Mouse (Mus musculus): ENCODE data around the gene Rreb1. TPM values are rescaled to one million over a fixed set of nuclear protein-coding genes. Genes with fewer than 3 reads are reported as not detected.

The Rreb1 gene
- polyA plus RNA-seq, 1 experiment = 4.6 TPM

- no peaks in the 10 kb centered on the region for H3K27me3 ChIP-seq (ENCODE audit: control insufficient read depth, insufficient read depth, low read length)
- no peak overlapping the region for H3K27ac ChIP-seq (ENCODE audit: control insufficient read depth, insufficient read depth, low read depth, low read length)
- no peak overlapping the region for H3K4me3 ChIP-seq (ENCODE audit: control insufficient read depth, low read depth, low read length)
- TF ChIP-seq CTCF (IDR thresholded peaks at IDR 0.05; ENCODE audit: control insufficient read depth, insufficient read depth, insufficient replicate concordance, low read depth, low read length) = no peak
- TF ChIP-seq POLR2A (IDR thresholded peaks at IDR 0.05; ENCODE audit: control insufficient read depth, low read depth, low read length) = no peak
- H3K36me3 ChIP-seq (ENCODE audit: control insufficient read depth, insufficient read depth, low read length) = no peaks in the 10 kb centered on the region
- no peaks in the 10 kb centered on the region; the same call in 1 of the 2 replicates for H3K4me1 ChIP-seq (ENCODE audit: control insufficient read depth, insufficient read depth, low read length)
Observed at GRCm38 (mm10) chr13:37940649-37941048, 162.4 kb downstream of the Rreb1 start.

- Histone ChIP-seq H3K4me3 (ENCODE audit: control insufficient read depth, low read depth, low read length) (no peak overlapping the region), H3K27ac (ENCODE audit: control insufficient read depth, insufficient read depth, low read depth, low read length) (no peak overlapping the region), H3K4me1 (ENCODE audit: control insufficient read depth, insufficient read depth, low read length) (no peaks in the 10 kb centered on the region; the same call in 1 of the 2 replicates), H3K27me3 (ENCODE audit: control insufficient read depth, insufficient read depth, low read length) (no peaks in the 10 kb centered on the region), H3K36me3 (ENCODE audit: control insufficient read depth, insufficient read depth, low read length) (no peaks in the 10 kb centered on the region)
- TF ChIP-seq CTCF (IDR thresholded peaks at IDR 0.05; ENCODE audit: control insufficient read depth, insufficient read depth, insufficient replicate concordance, low read depth, low read length) (no peak), POLR2A (IDR thresholded peaks at IDR 0.05; ENCODE audit: control insufficient read depth, low read depth, low read length) (no peak)
Observed at GRCm38 (mm10) chr13:37941138-37941645, 163.0 kb downstream of the Rreb1 start.

- Histone ChIP-seq H3K27ac (ENCODE audit: control insufficient read depth, insufficient read depth, low read depth, low read length) (no peak overlapping the region), H3K36me3 (ENCODE audit: control insufficient read depth, insufficient read depth, low read length) (no peaks in the 10 kb centered on the region), H3K4me3 (ENCODE audit: control insufficient read depth, low read depth, low read length) (no peak overlapping the region), H3K27me3 (ENCODE audit: control insufficient read depth, insufficient read depth, low read length) (no peaks in the 10 kb centered on the region), H3K4me1 (ENCODE audit: control insufficient read depth, insufficient read depth, low read length) (no peaks in the 10 kb centered on the region; the same call in 1 of the 2 replicates)
- no peak for TF ChIP-seq CTCF (IDR thresholded peaks at IDR 0.05; ENCODE audit: control insufficient read depth, insufficient read depth, insufficient replicate concordance, low read depth, low read length)
Observed at GRCm38 (mm10) chr13:37941950-37942886, 164.0 kb downstream of the Rreb1 start.

GRCm38 (mm10) chr13:37942887-37943331, 164.7 kb downstream of the Rreb1 start:
- H3K27me3 ChIP-seq (ENCODE audit: control insufficient read depth, insufficient read depth, low read length) = no peaks in the 10 kb centered on the region
- no peak overlapping the region for H3K27ac ChIP-seq (ENCODE audit: control insufficient read depth, insufficient read depth, low read depth, low read length)
- H3K4me1 ChIP-seq (ENCODE audit: control insufficient read depth, insufficient read depth, low read length) = no peaks in the 10 kb centered on the region; the same call in 1 of the 2 replicates
- no peak for TF ChIP-seq POLR2A (IDR thresholded peaks at IDR 0.05; ENCODE audit: control insufficient read depth, low read depth, low read length)
- TF ChIP-seq CTCF (IDR thresholded peaks at IDR 0.05; ENCODE audit: control insufficient read depth, insufficient read depth, insufficient replicate concordance, low read depth, low read length) = no peak
- no peak overlapping the region for H3K4me3 ChIP-seq (ENCODE audit: control insufficient read depth, low read depth, low read length)
- H3K36me3 ChIP-seq (ENCODE audit: control insufficient read depth, insufficient read depth, low read length) = no peaks in the 10 kb centered on the region; the same call in 1 of the 2 replicates

GRCm38 (mm10) chr13:37943466-37943865, 165.3 kb downstream of the Rreb1 start:
- no peak overlapping the region for H3K4me3 ChIP-seq (ENCODE audit: control insufficient read depth, low read depth, low read length)
- no peak for TF ChIP-seq CTCF (IDR thresholded peaks at IDR 0.05; ENCODE audit: control insufficient read depth, insufficient read depth, insufficient replicate concordance, low read depth, low read length)
- TF ChIP-seq POLR2A (IDR thresholded peaks at IDR 0.05; ENCODE audit: control insufficient read depth, low read depth, low read length) = no peak
- no peaks in the 10 kb centered on the region for H3K27me3 ChIP-seq (ENCODE audit: control insufficient read depth, insufficient read depth, low read length)
- no peaks in the 10 kb centered on the region; the same call in 1 of the 2 replicates for H3K36me3 ChIP-seq (ENCODE audit: control insufficient read depth, insufficient read depth, low read length)
- H3K4me1 ChIP-seq (ENCODE audit: control insufficient read depth, insufficient read depth, low read length) = no peaks in the 10 kb centered on the region; the same call in 1 of the 2 replicates
- no peak overlapping the region for H3K27ac ChIP-seq (ENCODE audit: control insufficient read depth, insufficient read depth, low read depth, low read length)

- Histone ChIP-seq H3K27me3 (ENCODE audit: control insufficient read depth, insufficient read depth, low read length) (no peaks in the 10 kb centered on the region), H3K36me3 (ENCODE audit: control insufficient read depth, insufficient read depth, low read length) (no peaks in the 10 kb centered on the region; the same call in 1 of the 2 replicates), H3K27ac (ENCODE audit: control insufficient read depth, insufficient read depth, low read depth, low read length) (no peak overlapping the region), H3K4me1 (ENCODE audit: control insufficient read depth, insufficient read depth, low read length) (no peaks in the 10 kb centered on the region; the same call in 1 of the 2 replicates), H3K4me3 (ENCODE audit: control insufficient read depth, low read depth, low read length) (no peak overlapping the region)
- no peak for TF ChIP-seq POLR2A (IDR thresholded peaks at IDR 0.05; ENCODE audit: control insufficient read depth, low read depth, low read length)
- no peak for TF ChIP-seq CTCF (IDR thresholded peaks at IDR 0.05; ENCODE audit: control insufficient read depth, insufficient read depth, insufficient replicate concordance, low read depth, low read length)
Observed at GRCm38 (mm10) chr13:37944306-37944705, 166.1 kb downstream of the Rreb1 start.

GRCm38 (mm10) chr13:37945392-37945791, 167.2 kb downstream of the Rreb1 start:
- H3K4me1 ChIP-seq (ENCODE audit: control insufficient read depth, insufficient read depth, low read length) = no peaks in the 10 kb centered on the region; the same call in 1 of the 2 replicates
- H3K4me3 ChIP-seq (ENCODE audit: control insufficient read depth, low read depth, low read length) = no peak overlapping the region
- TF ChIP-seq CTCF (IDR thresholded peaks at IDR 0.05; ENCODE audit: control insufficient read depth, insufficient read depth, insufficient replicate concordance, low read depth, low read length) = no peak
- no peak for TF ChIP-seq POLR2A (IDR thresholded peaks at IDR 0.05; ENCODE audit: control insufficient read depth, low read depth, low read length)
- H3K36me3 ChIP-seq (ENCODE audit: control insufficient read depth, insufficient read depth, low read length) = no peaks in the 10 kb centered on the region; the same call in 1 of the 2 replicates
- no peaks in the 10 kb centered on the region for H3K27me3 ChIP-seq (ENCODE audit: control insufficient read depth, insufficient read depth, low read length)
- H3K27ac ChIP-seq (ENCODE audit: control insufficient read depth, insufficient read depth, low read depth, low read length) = no peak overlapping the region
